Mouse (Mus musculus) thymus, postnatal 14 days (tissue): ENCODE results near the gene Cmpk2.
A peak's percentile ranks its signal among the peaks of the same experiment; 100 is the strongest.
"Not testable (repeated sequence)": the region's sequence is repeated elsewhere in the genome, so short reads cannot be mapped to it uniquely, and the experiment has no call there.

ENCODE experiments used
- DNase-seq: peaks from one replicate; pipeline ENCODE4 v3.0.0; 2021

Gene Cmpk2

GRCm38 (mm10) chr12:26469098-26470041, at the start of gene Cmpk2:
Gene Cmpk2 (plus strand): TSS chr12:26469204.
- DNase-seq: peak; percentile 84

GRCm38 (mm10) chr12:26424841-26425240, 44.2 kb upstream of the Cmpk2 start:
- DNase-seq: peak; percentile 40

- DNase-seq: not testable (repeated sequence)
Observed at GRCm38 (mm10) chr12:26428771-26429170, 40.2 kb upstream of the Cmpk2 start.

GRCm38 (mm10) chr12:26436334-26436733, 32.7 kb upstream of the Cmpk2 start:
- no peak for DNase-seq

GRCm38 (mm10) chr12:26437950-26438349, 31.1 kb upstream of the Cmpk2 start:
- DNase-seq: no peak

GRCm38 (mm10) chr12:26439366-26439765, 29.6 kb upstream of the Cmpk2 start:
- no peak for DNase-seq

- peak; percentile 61 for DNase-seq
Observed at GRCm38 (mm10) chr12:26444054-26444453, 24.9 kb upstream of the Cmpk2 start.

- no peak for DNase-seq
Observed at GRCm38 (mm10) chr12:26444511-26444910, 24.5 kb upstream of the Cmpk2 start.

- DNase-seq: no peak
Observed at GRCm38 (mm10) chr12:26446377-26447045, 22.5 kb upstream of the Cmpk2 start.

- DNase-seq: no peak
Observed at GRCm38 (mm10) chr12:26449483-26449882, 19.5 kb upstream of the Cmpk2 start.

- no peak for DNase-seq
Observed at GRCm38 (mm10) chr12:26451150-26451549, 17.9 kb upstream of the Cmpk2 start.

- DNase-seq: no peak
Observed at GRCm38 (mm10) chr12:26452951-26453350, 16.1 kb upstream of the Cmpk2 start.

- no peak for DNase-seq
Observed at GRCm38 (mm10) chr12:26454682-26455081, 14.3 kb upstream of the Cmpk2 start.

- peak; percentile 90 for DNase-seq
Observed at GRCm38 (mm10) chr12:26456028-26456698, 12.8 kb upstream of the Cmpk2 start, which contains the start of gene Rsad2. Gene Rsad2 (minus strand): TSS chr12:26456452.

- no peak for DNase-seq
Observed at GRCm38 (mm10) chr12:26460091-26460490, 8.9 kb upstream of the Cmpk2 start.

- DNase-seq: no peak
Observed at GRCm38 (mm10) chr12:26465600-26465999, 3.4 kb upstream of the Cmpk2 start.

- DNase-seq: no peak
Observed at GRCm38 (mm10) chr12:26470042-26470409, 1.0 kb downstream of the Cmpk2 start.

GRCm38 (mm10) chr12:26471376-26471775, 2.4 kb downstream of the Cmpk2 start:
- DNase-seq: no peak

GRCm38 (mm10) chr12:26472770-26473481, 3.9 kb downstream of the Cmpk2 start:
- no peak for DNase-seq

GRCm38 (mm10) chr12:26473746-26474145, 4.7 kb downstream of the Cmpk2 start:
- DNase-seq: no peak

GRCm38 (mm10) chr12:26477198-26477597, 8.2 kb downstream of the Cmpk2 start:
- no peak for DNase-seq

GRCm38 (mm10) chr12:26478196-26479004, 9.4 kb downstream of the Cmpk2 start:
- DNase-seq: no peak
